Mouse (Mus musculus) G1E (cell line): ENCODE measurements around the gene Dcdc2b. TPM values are rescaled to one million over a fixed set of nuclear protein-coding genes. Genes with fewer than 3 reads are reported as not detected.

Experiments used
- ATAC-seq: 2 replicates; pipeline ENCODE4 v1.8.0; 2016; ENCODE audit warnings: mild to moderate bottlenecking; ENCODE audit not compliant: insufficient number of reproducible peaks, poor library complexity, low FRiP score, severe bottlenecking; ENCODE audit errors: extremely low read depth
- DNase-seq: peaks from one replicate; pipeline ENCODE4 v3.0.0; 2012; ENCODE audit warnings: low spot score
- H3K27me3 ChIP-seq: 2 replicates; pipeline ENCODE4 v1.6.1; 2012; ENCODE audit warnings: mild to moderate bottlenecking, low read length, inconsistent platforms; ENCODE audit not compliant: insufficient read depth
- H3K36me3 ChIP-seq: replicated peaks from 2 replicates; pipeline ENCODE3; 2012; ENCODE audit warnings: mild to moderate bottlenecking, inconsistent platforms
- H3K4me1 ChIP-seq: 2 replicates; pipeline ENCODE4 v1.6.1; 2012; ENCODE audit warnings: low read depth, low read length, inconsistent platforms, mixed read lengths; ENCODE audit not compliant: insufficient read depth
- H3K4me3 ChIP-seq: 2 replicates; pipeline ENCODE4 v1.5.1; 2012; ENCODE audit warnings: low read depth, mild to moderate bottlenecking, inconsistent platforms, low read length, moderate library complexity, mixed read lengths
- H3K9me3 ChIP-seq: replicated peaks from 2 replicates; pipeline ENCODE4 v1.6.1; 2012; ENCODE audit warnings: inconsistent platforms
- CTCF ChIP-seq: IDR thresholded peaks from 2 replicates; pipeline ENCODE4 v1.5.1; 2012; ENCODE audit warnings: low read depth, low read length, inconsistent platforms, mixed read lengths
- GATA1 ChIP-seq: IDR thresholded peaks from 2 replicates; pipeline ENCODE4 v1.6.1; 2012; ENCODE audit warnings: borderline replicate concordance, low read length, inconsistent platforms, mixed read lengths
- GATA2 ChIP-seq: IDR thresholded peaks from 2 replicates; pipeline ENCODE4 v1.6.1; 2012; ENCODE audit warnings: low read depth, low read length, inconsistent platforms, borderline replicate concordance
- POLR2AphosphoS5 ChIP-seq: IDR thresholded peaks from 2 replicates; pipeline ENCODE4 v1.6.1; 2012; ENCODE audit warnings: low read depth, low read length, inconsistent platforms; ENCODE audit not compliant: insufficient replicate concordance
- TAL1 ChIP-seq: conservative IDR thresholded peaks from 2 replicates; pipeline ENCODE4 v1.6.1; 2012; ENCODE audit warnings: low read depth, low read length, inconsistent platforms, mixed read lengths
- polyA plus RNA-seq: library from polyadenylated mRNA; stranded (reverse); fragments of >175 nt; gene quantifications from 2 replicates; pipeline ENCODE4 v1.2.3, GENCODE M21; 2012
- total RNA-seq, 2 experiments: library from RNA; stranded (forward) in 1 of 2; stranded (reverse) in 1 of 2; fragments of 200-1000 nt in 1 of 2; fragments of >200 nt in 1 of 2; fragmentation: Nextera tagmentation in 1 of 2; gene quantifications; 2 replicates each; pipeline ENCODE4 v1.2.3; 2014 to 2017

The Dcdc2b gene
- total and polyA plus RNA-seq, 3 experiments = 0.25 to 0.33 TPM; not detected in 1

- H3K4me1 ChIP-seq = peaks cover 32% of the 10 kb centered on the region
- H3K36me3 ChIP-seq = peaks cover 91% of the 10 kb centered on the region
- DNase-seq (no peak), ATAC-seq (no peak)
- H3K27me3 ChIP-seq = no peaks in the 10 kb centered on the region
- H3K9me3 ChIP-seq = no peaks in the 10 kb centered on the region
- H3K4me3 ChIP-seq = 0 out of 2 replicates have a peak overlapping the region, but pooled peaks have one; percentile 4
- no peak for TF ChIP-seq CTCF
Observed at GRCm38 (mm10) chr4:129609139-129609631, 4.9 kb downstream of the Dcdc2b start.

DNA sequence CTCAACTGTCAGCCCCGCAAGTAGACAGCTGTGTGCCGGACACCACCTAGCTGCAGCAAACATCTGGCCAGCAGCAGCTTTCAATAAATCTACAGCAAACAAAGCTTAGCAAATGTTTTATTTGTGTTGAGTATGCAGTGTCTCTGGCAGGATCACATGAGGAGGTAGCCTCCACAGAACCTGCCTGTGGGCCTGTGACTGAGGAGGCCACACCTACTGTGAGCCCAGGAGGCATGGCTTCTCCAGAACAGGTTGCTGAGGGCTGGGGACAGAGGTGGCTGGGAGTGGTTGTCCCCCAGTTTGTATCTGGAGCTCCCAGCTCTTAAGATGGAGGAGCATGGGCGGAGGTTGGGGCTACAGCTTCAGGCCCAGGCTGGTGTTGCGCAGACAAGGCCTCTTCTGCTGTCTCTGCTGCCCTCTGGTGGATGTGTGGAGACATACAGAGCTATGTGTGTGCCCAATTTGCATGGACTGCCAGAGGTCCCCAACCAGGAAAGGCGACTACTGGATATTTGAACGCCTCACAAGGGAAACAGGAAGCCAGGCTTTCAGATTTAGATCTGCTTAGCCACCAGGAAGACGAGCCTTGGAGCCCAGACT, 5.5 kb downstream of the Dcdc2b start:
- H3K4me1 ChIP-seq = peaks cover 35% of the 10 kb centered on the region
- TF ChIP-seq CTCF (peak; percentile 71), GATA2 (no peak)
- H3K4me3 ChIP-seq = no peak overlapping the region
- peaks cover 91% of the 10 kb centered on the region for H3K36me3 ChIP-seq
- H3K9me3 ChIP-seq = no peaks in the 10 kb centered on the region
- peak; percentile 76 for ATAC-seq
- DNase-seq = peak; percentile 62
- no peaks in the 10 kb centered on the region for H3K27me3 ChIP-seq

DNA sequence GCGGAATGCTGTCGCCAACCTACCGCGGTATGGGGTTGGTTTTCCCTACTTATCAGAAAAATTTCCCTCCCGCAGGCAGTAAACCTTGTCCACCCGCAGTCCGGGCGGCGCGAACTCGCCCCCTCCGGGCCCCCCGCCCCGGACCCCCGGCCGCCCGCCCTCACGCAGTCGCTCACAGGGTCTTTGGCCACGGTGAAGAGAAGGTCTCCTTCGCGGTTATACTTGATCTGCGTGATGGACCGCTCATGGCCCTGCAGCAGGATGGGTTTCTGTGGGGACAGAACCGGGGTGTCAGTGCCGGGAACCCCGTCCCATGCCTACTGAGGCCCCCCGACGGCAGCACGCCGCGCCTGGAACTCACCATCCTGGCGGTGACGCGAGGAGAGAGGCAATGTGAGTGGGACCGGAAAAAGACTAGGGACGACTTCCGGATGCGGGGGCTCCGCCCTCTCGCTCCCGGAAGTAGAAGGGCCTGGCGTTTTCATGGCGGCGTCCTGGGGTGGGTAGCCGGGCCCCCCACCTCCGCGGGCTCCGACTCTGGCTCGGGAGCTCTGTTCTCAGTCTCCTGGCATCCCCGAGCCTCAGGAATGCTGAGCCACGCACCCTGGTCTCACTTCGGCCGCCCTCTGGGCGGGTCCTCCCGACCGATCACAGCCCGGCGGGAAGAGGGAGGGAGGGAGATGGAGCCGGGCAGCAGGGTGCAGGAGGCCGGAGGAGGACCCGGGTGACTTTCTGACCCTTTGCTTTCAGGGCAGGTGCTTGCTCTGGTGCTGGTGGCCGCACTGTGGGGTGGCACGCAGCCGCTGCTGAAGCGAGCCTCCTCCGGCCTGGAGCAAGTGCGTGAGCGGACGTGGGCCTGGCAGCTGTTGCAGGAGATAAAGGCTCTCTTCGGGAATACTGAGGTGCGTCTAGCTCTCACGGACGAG, 13.6 kb downstream of the Dcdc2b start, which contains the start of the genes Eif3i and Tmem234:
TSS of gene Eif3i (minus strand) at position 416 of the 926 bp plus-strand sequence.
TSS of gene Tmem234 (plus strand) at position 436 of the 926 bp plus-strand sequence.
- TF ChIP-seq TAL1 = peak; percentile 72
- no peak for TF ChIP-seq POLR2AphosphoS5
- Histone ChIP-seq H3K4me1 (peaks cover 51% of the 10 kb centered on the region), H3K9me3 (no peaks in the 10 kb centered on the region), H3K27me3 (no peaks in the 10 kb centered on the region), H3K4me3 (peak within 1 kb of the TSS; percentile 99), H3K36me3 (peaks cover 78% of the 10 kb centered on the region)
- DNase-seq = peak; percentile 95
- ATAC-seq = peak; percentile 93

DNA sequence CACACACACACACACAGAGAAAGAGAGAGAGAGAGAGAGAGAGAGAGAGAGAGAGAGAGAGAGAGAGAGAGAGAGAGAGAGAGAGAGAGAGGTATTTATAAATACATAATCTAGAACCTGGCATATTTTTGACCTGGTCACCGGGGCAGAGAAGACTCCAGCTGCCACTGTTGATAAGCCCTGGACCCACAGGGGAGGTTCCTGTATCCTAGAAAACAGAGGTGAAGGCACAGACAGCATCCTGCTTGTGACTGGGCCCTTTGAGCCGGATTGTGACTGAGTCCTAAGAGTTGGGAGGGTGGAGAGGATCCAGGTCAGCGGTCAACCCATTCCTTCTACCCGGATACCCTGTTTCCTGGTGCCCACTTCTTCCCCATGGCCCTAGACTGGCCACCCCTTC, 25.2 kb downstream of the Dcdc2b start:
- DNase-seq (no peak), ATAC-seq (no peak)

DNA sequence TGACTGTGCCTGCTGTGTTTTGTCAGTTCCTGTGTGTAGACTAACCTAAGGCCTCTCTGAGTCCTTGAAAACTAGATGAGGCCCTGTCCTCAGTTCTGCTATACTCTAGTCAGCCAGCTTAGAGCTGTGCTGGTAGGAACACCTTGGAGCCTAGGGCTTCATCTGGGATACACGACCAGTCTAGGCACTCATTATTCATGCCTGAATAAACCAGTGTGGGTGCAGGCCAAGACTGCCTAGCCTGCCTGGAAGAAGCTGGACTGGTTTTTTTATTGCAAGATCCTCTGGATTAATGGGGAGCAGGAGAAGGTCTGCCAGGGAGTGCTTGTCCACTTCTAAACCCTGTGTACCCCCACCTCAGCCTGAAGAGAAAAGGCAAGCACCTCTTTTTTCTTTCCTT, 27.1 kb downstream of the Dcdc2b start:
- no peak for TF ChIP-seq TAL1
- TF ChIP-seq GATA2 = no peak
- no peak for TF ChIP-seq GATA1
- no peak for TF ChIP-seq POLR2AphosphoS5
- TF ChIP-seq CTCF = no peak
- Histone ChIP-seq H3K27me3 (peaks cover 5% of the 10 kb centered on the region; the same call in 1 of the 2 replicates), H3K9me3 (no peaks in the 10 kb centered on the region), H3K36me3 (peaks cover 26% of the 10 kb centered on the region), H3K4me1 (peaks cover 8% of the 10 kb centered on the region), H3K4me3 (no peak overlapping the region)
- no peak for ATAC-seq
- no peak for DNase-seq

More for the DNA sequence above, 25.2 kb downstream of the Dcdc2b start:
- TF ChIP-seq GATA1 (no peak), GATA2 (no peak), TAL1 (no peak), CTCF (no peak), POLR2AphosphoS5 (no peak)
- H3K4me3 ChIP-seq = no peak overlapping the region
- peaks cover 8% of the 10 kb centered on the region for H3K4me1 ChIP-seq
- peaks cover 5% of the 10 kb centered on the region; the same call in 1 of the 2 replicates for H3K27me3 ChIP-seq
- H3K9me3 ChIP-seq = no peaks in the 10 kb centered on the region
- peaks cover 46% of the 10 kb centered on the region for H3K36me3 ChIP-seq

DNA sequence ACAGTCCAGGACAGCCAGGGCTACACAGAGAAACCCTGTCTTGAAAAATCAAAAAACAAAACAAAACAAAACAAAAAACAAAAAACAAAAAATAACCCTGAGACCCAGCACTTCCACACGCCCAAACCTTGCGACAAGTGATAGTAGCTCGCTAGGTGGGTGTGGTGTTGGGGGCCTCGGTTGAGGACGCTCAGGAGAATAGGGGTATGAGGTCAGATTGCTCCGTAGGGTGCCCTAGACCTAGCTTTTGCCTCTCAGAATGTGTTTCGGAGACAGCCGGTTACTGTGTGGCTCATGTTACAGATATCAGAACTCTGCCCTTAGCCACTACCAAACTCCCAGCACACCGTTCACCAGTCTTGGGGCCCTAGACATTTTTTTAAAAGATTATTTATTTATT, 28.3 kb downstream of the Dcdc2b start:
- no peak overlapping the region for H3K4me3 ChIP-seq
- no peak for ATAC-seq
- peaks cover 8% of the 10 kb centered on the region for H3K4me1 ChIP-seq
- peaks cover 5% of the 10 kb centered on the region; the same call in 1 of the 2 replicates for H3K27me3 ChIP-seq
- H3K36me3 ChIP-seq = peaks cover 15% of the 10 kb centered on the region
- DNase-seq = no peak
- no peaks in the 10 kb centered on the region for H3K9me3 ChIP-seq
- no peak for TF ChIP-seq TAL1
- TF ChIP-seq GATA2 = no peak
- no peak for TF ChIP-seq GATA1
- no peak for TF ChIP-seq POLR2AphosphoS5
- TF ChIP-seq CTCF = no peak
